Mouse (Mus musculus) CH12.LX (cell line): ENCODE measurements around the gene Katnbl1. TPM values are rescaled to one million over a fixed set of nuclear protein-coding genes. Genes with fewer than 3 reads are reported as not detected.

Source experiments
- DNase-seq: peaks from one replicate; pipeline ENCODE4 v3.0.0-alpha.2; 2013; ENCODE audit errors: extremely low read depth
- H3K27ac ChIP-seq: 2 replicates; pipeline ENCODE4 v1.5.1; 2012; ENCODE audit warnings: low read depth, mild to moderate bottlenecking, control low read depth, moderate library complexity; ENCODE audit not compliant: insufficient read depth
- H3K27me3 ChIP-seq: replicated peaks from 2 replicates; pipeline ENCODE3; 2012; ENCODE audit warnings: inconsistent platforms
- H3K36me3 ChIP-seq, 2 experiments: replicated peaks in 1 of 2; 2 replicates each; pipeline versions ENCODE3 to v1.6.1; 2012; ENCODE audit warnings: inconsistent platforms in 1 of 2, low read length in 1 of 2, mild to moderate bottlenecking in 1 of 2, mixed read lengths in 1 of 2, moderate library complexity in 1 of 2; ENCODE audit not compliant: control insufficient read depth in 1 of 2, insufficient read depth in 1 of 2
- H3K4me1 ChIP-seq, 2 experiments: 2 replicates each; pipeline ENCODE4 v1.6.1; 2012; ENCODE audit warnings: inconsistent platforms in 1 of 2, moderate library complexity in 1 of 2; ENCODE audit not compliant: insufficient read depth in 2 of 2, control insufficient read depth in 1 of 2
- H3K4me2 ChIP-seq: 2 replicates; pipeline ENCODE4 v1.6.1; 2012; ENCODE audit warnings: low read depth, mild to moderate bottlenecking, control low read depth; ENCODE audit not compliant: poor library complexity, insufficient read depth, severe bottlenecking
- H3K4me3 ChIP-seq, 3 experiments: fragments of 150-350 bp in 1 of 3; sonication (generic) in 1 of 3; replicated peaks in 1 of 3; 2 replicates each; pipeline versions ENCODE3 to v1.5.1; 2011 to 2012; ENCODE audit warnings: low read depth in 2 of 3, low read length in 2 of 3, mild to moderate bottlenecking in 2 of 3, moderate library complexity in 2 of 3, control low read depth in 1 of 3, improper control_type of control experiment in 1 of 3, inconsistent platforms in 1 of 3, mixed read lengths in 1 of 3; ENCODE audit not compliant: poor library complexity in 1 of 3
- H3K79me2 ChIP-seq: replicated peaks from 2 replicates; pipeline ENCODE4 v1.6.1; 2012; ENCODE audit warnings: mild to moderate bottlenecking, moderate library complexity; ENCODE audit not compliant: control insufficient read depth, poor library complexity, insufficient read depth, severe bottlenecking; ENCODE audit errors: extremely low read depth
- H3K9ac ChIP-seq: 2 replicates; pipeline ENCODE4 v1.6.1; 2012; ENCODE audit warnings: low read depth, mild to moderate bottlenecking, control low read depth, moderate library complexity; ENCODE audit not compliant: insufficient read depth
- H3K9me3 ChIP-seq: replicated peaks from 2 replicates; pipeline ENCODE3; 2012; ENCODE audit warnings: low read length, inconsistent platforms, mixed read lengths
- CTCF ChIP-seq, 2 experiments: IDR thresholded peaks in 1 of 2; conservative IDR thresholded peaks in 1 of 2; 2 replicates each; pipeline ENCODE4 v1.5.1; 2011 to 2012; ENCODE audit warnings: low read depth in 2 of 2, low read length in 2 of 2, improper control_type of control experiment in 1 of 2, inconsistent platforms in 1 of 2, mild to moderate bottlenecking in 1 of 2, moderate library complexity in 1 of 2
- E2F4 ChIP-seq: IDR thresholded peaks from 2 replicates; pipeline ENCODE4 v1.6.1; 2011; ENCODE audit warnings: low read depth, low read length, improper control_type of control experiment; ENCODE audit not compliant: insufficient replicate concordance
- ELF1 ChIP-seq: IDR thresholded peaks from 2 replicates; pipeline ENCODE4 v1.6.1; 2014; ENCODE audit warnings: low read depth, mild to moderate bottlenecking, inconsistent platforms, low read length, improper control_type of control experiment
- EP300 ChIP-seq: IDR thresholded peaks from 2 replicates; pipeline ENCODE4 v1.6.1; 2011; ENCODE audit warnings: low read length, improper control_type of control experiment
- GABPA ChIP-seq: IDR thresholded peaks from 2 replicates; pipeline ENCODE4 v1.6.1; 2012; ENCODE audit warnings: low read depth, low read length, improper control_type of control experiment, inconsistent platforms; ENCODE audit not compliant: insufficient replicate concordance
- HCFC1 ChIP-seq: IDR thresholded peaks from 2 replicates; pipeline ENCODE4 v1.6.1; 2012; ENCODE audit warnings: low read depth, mild to moderate bottlenecking, inconsistent platforms, low read length, improper control_type of control experiment
- IRF4 ChIP-seq: IDR thresholded peaks from 2 replicates; pipeline ENCODE4 v1.6.1; 2014; ENCODE audit warnings: low read depth, mild to moderate bottlenecking, inconsistent platforms, low read length, improper control_type of control experiment
- JUN ChIP-seq: IDR thresholded peaks from 2 replicates; pipeline ENCODE4 v1.6.1; 2011; ENCODE audit warnings: low read depth, mild to moderate bottlenecking, low read length, improper control_type of control experiment, moderate library complexity; ENCODE audit not compliant: insufficient read depth
- JUND ChIP-seq: conservative IDR thresholded peaks from 2 replicates; pipeline ENCODE4 v1.6.1; 2011; ENCODE audit warnings: low read depth, low read length, improper control_type of control experiment
- MAFK ChIP-seq: IDR thresholded peaks from 2 replicates; pipeline ENCODE4 v1.6.1; 2011; ENCODE audit warnings: low read length, improper control_type of control experiment; ENCODE audit not compliant: insufficient replicate concordance
- MYC ChIP-seq: IDR thresholded peaks from 2 replicates; pipeline ENCODE4 v1.6.1; 2011; ENCODE audit warnings: low read depth, mild to moderate bottlenecking, improper control_type of control experiment, low read length
- NRF1 ChIP-seq: IDR thresholded peaks from 2 replicates; pipeline ENCODE4 v1.6.1; 2014; ENCODE audit warnings: low read depth, mild to moderate bottlenecking, inconsistent platforms, low read length, improper control_type of control experiment, moderate library complexity
- POLR2A ChIP-seq: IDR thresholded peaks from 2 replicates; pipeline ENCODE4 v1.6.1; 2011; ENCODE audit warnings: low read depth, mild to moderate bottlenecking, improper control_type of control experiment, low read length
- POLR2AphosphoS2 ChIP-seq: IDR thresholded peaks from 2 replicates; pipeline ENCODE4 v1.6.1; 2011; ENCODE audit warnings: low read depth, low read length, improper control_type of control experiment
- SMC3 ChIP-seq: IDR thresholded peaks from 2 replicates; pipeline ENCODE4 v1.6.1; 2011; ENCODE audit warnings: low read depth, low read length, improper control_type of control experiment
- TBP ChIP-seq: conservative IDR thresholded peaks from 2 replicates; pipeline ENCODE4 v1.6.1; 2011; ENCODE audit warnings: low read depth, low read length, improper control_type of control experiment
- USF1 ChIP-seq: IDR thresholded peaks from 2 replicates; pipeline ENCODE4 v1.6.1; 2014; ENCODE audit warnings: low read depth, mild to moderate bottlenecking, inconsistent platforms, low read length, improper control_type of control experiment
- ZC3H11A ChIP-seq: IDR thresholded peaks from 2 replicates; pipeline ENCODE4 v1.6.1; 2012; ENCODE audit warnings: low read depth, mild to moderate bottlenecking, inconsistent platforms, low read length, improper control_type of control experiment
- ZMIZ1 ChIP-seq: IDR thresholded peaks from 2 replicates; pipeline ENCODE4 v1.6.1; 2012; ENCODE audit warnings: low read depth, mild to moderate bottlenecking, inconsistent platforms, low read length, improper control_type of control experiment
- ZNF384 ChIP-seq: IDR thresholded peaks from 2 replicates; pipeline ENCODE4 v1.6.1; 2012; ENCODE audit warnings: low read depth, low read length, improper control_type of control experiment, inconsistent platforms
- dilution Hi-C: fragments of 300-500 bp; cut with MboI; formaldehyde crosslinking; loops from 2 replicates; pipeline ENCODE4 v1.14.3; 2020; ENCODE audit warnings: low sequenced_read_pairs; ENCODE audit not compliant: extremely low pct_unique_long_range_greater_than_20kb, extremely low pct_ligation_motif_present
- in situ Hi-C: fragments of 300-500 bp; cut with MboI; formaldehyde crosslinking; loops from 3 replicates; pipeline ENCODE4 v1.14.3; 2019; ENCODE audit warnings: low sequenced_read_pairs, low pct_ligation_motif_present, low pct_unique_long_range_greater_than_20kb, mixed read lengths
- polyA plus RNA-seq: library from polyadenylated mRNA; unstranded; fragments of >175 nt; gene quantifications from 2 replicates; pipeline ENCODE4 v1.2.1, GENCODE M21; 2012; ENCODE audit warnings: low read depth; ENCODE audit not compliant: insufficient read length
- total RNA-seq, 2 experiments: library from RNA; depleted of rRNA; stranded (reverse); fragments of 300-350 nt in 1 of 2; fragments of >200 nt in 1 of 2; gene quantifications; 2 replicates each; pipeline ENCODE4 v1.2.3; 2012 to 2014

Katnbl1 gene
- total and polyA plus RNA-seq, 3 experiments: 9.7 to 39.8 (median 20.1) TPM

DNA sequence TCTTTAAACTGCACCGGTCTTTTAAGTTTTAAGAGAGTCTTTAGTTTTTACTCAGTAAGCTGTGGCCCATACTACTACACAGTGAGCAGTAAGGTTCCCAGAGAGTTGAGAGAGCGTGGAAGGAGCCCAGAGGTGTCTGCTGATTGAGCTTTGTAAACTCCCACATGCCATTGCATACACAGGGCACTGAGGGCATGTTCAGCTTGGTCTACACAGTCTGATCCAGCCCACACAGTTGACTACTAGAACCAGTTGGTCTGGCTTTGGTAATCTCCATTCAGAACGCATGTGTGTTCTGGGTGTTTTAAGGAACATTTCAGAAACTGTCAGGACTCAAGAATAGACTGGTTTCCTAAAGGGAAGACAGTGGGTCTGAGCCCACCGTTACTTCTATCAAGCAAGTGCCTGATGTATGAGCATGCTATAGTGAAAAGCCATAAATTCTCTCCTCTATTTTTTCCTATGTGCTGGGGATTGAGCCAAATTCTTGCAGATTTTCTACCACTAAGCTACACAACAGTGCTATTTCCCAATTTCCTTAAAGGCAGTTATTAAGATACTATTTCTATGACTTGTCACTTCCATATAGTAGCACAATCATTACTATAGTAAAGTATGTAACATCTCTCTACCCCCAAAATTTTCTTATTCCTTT is 12.5 kb downstream of the Katnbl1 start:
- in situ Hi-C loops (no loop called here), dilution Hi-C loops (no loop called here)
- Histone ChIP-seq H3K4me2 (no peak overlapping the region), H3K27ac (no peak overlapping the region), H3K4me1 (peaks cover 0 to 9% of the 10 kb centered on the region in 2 experiments; a peak in 2 of 4 replicates), H3K36me3 (peaks cover 0 to 21% of the 10 kb centered on the region in 2 experiments), H3K9me3 (no peaks in the 10 kb centered on the region), H3K9ac (no peak overlapping the region), H3K4me3 (no peak overlapping the region), H3K79me2 (peaks cover 40% of the 10 kb centered on the region), H3K27me3 (no peaks in the 10 kb centered on the region)
- no peak for DNase-seq
- TF ChIP-seq HCFC1: no peak
- TF ChIP-seq MAFK: no peak
- TF ChIP-seq USF1: no peak
- TF ChIP-seq GABPA: no peak
- TF ChIP-seq ZC3H11A: no peak

GRCm38 (mm10) chr2:112392689-112393088 is 13.7 kb downstream of the Katnbl1 start:
- H3K9me3 ChIP-seq: no peaks in the 10 kb centered on the region
- dilution Hi-C loops: no loop called here

DNA sequence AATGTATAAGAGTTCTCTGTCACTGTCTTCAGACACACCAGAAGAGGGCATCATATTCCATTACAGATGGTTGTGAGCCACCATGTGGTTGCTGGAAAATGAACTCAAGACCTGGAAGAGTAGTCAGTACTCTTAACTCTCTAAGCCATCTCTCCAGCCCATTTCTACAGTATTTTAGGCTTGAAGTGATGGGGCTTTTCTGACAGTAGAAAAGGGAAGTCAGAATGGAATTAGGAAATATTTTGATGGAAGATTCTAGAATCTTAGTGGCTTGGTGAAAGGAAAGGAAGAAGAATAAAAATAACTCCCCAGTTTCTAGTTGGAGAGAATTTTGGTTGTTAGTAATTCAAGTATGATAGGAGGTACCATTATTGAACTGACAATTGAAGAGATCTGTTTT is 14.9 kb downstream of the Katnbl1 start:
- no peak overlapping the region for H3K4me2 ChIP-seq
- H3K27ac ChIP-seq: no peak overlapping the region

More at GRCm38 (mm10) chr2:112392689-112393088, 13.7 kb downstream of the Katnbl1 start:
- H3K27ac ChIP-seq: no peak overlapping the region
- in situ Hi-C loops: no loop called here
- DNase-seq: no peak
- H3K4me3 ChIP-seq: no peak overlapping the region
- no peaks in the 10 kb centered on the region for H3K27me3 ChIP-seq
- no peak overlapping the region for H3K9ac ChIP-seq
- peaks cover 0 to 21% of the 10 kb centered on the region in 2 experiments for H3K36me3 ChIP-seq
- peaks cover 0 to 12% of the 10 kb centered on the region in 2 experiments; a peak in 2 of 4 replicates for H3K4me1 ChIP-seq
- TF ChIP-seq IRF4 (no peak), EP300 (no peak), USF1 (no peak), ZNF384 (no peak), NRF1 (no peak), ZMIZ1 (no peak), TBP (no peak), MYC (no peak), POLR2A (no peak), E2F4 (no peak), SMC3 (no peak), JUND (no peak), GABPA (no peak), POLR2AphosphoS2 (no peak), HCFC1 (no peak), CTCF (conservative IDR thresholded peaks at IDR 0.05 in 1 of 2, IDR thresholded peaks at IDR 0.05 in 1 of 2; ENCODE audit: low read depth in 2 of 2, low read length in 2 of 2) (no peak)
- peaks cover 32% of the 10 kb centered on the region for H3K79me2 ChIP-seq
- H3K4me2 ChIP-seq: no peak overlapping the region

More for the DNA sequence above, 14.9 kb downstream of the Katnbl1 start:
- H3K79me2 ChIP-seq: peaks cover 24% of the 10 kb centered on the region
- no peaks in the 10 kb centered on the region for H3K27me3 ChIP-seq
- dilution Hi-C loops: no loop called here
- peaks cover 0 to 12% of the 10 kb centered on the region in 2 experiments; a peak in 2 of 4 replicates for H3K4me1 ChIP-seq
- no peak overlapping the region for H3K9ac ChIP-seq
- H3K36me3 ChIP-seq: peaks cover 0 to 16% of the 10 kb centered on the region in 2 experiments
- H3K9me3 ChIP-seq: no peaks in the 10 kb centered on the region
- H3K4me3 ChIP-seq: no peak overlapping the region
- no peak for DNase-seq
- in situ Hi-C loops: no loop called here
- TF ChIP-seq JUN (no peak), ELF1 (no peak), JUND (no peak), ZNF384 (no peak)
- TF ChIP-seq, all 38 proteins: peak for 0
